Mouse (Mus musculus): ENCODE results near the gene Gm8237. TPM values are rescaled to one million over a fixed set of nuclear protein-coding genes. Genes with fewer than 3 reads are reported as not detected.

Gene Gm8237
- total RNA-seq (2023), result not detected

GRCm38 (mm10) chr14:5880241-5880640, at the start of gene Gm8237:
Gene Gm8237, minus strand, starts transcription at chr14:5880382.

GRCm38 (mm10) chr14:5830229-5830628, 50.0 kb downstream of the Gm8237 start, which contains the start of gene Gm3424:
Gene Gm3424, minus strand, starts transcription at chr14:5830329.

Other genes starting within 250 kb of the Gm8237 start
- gene Gm8265, start 247.4 kb downstream of the Gm8237 start, total RNA-seq (2023), result not detected
- gene Gm9603, start 192.9 kb downstream of the Gm8237 start, total RNA-seq (2023), result not detected
- gene Gm3373, start 138.8 kb downstream of the Gm8237 start, total RNA-seq (2023), result not detected
- not detected for gene Gm3383, start 72.4 kb downstream of the Gm8237 start, total RNA-seq (2023)
- not detected for gene Gm3424, start 50.1 kb downstream of the Gm8237 start, total RNA-seq (2023)
- not detected for gene Gm3248, start 81.4 kb upstream of the Gm8237 start, total RNA-seq (2023)
- gene Gm3453, start 98.8 kb upstream of the Gm8237 start, total RNA-seq (2023), result not detected
- not detected for gene Gm6337, start 177.9 kb upstream of the Gm8237 start, total RNA-seq (2023)
- not detected for gene Gm8206, start 213.6 kb upstream of the Gm8237 start, total RNA-seq (2023)
- not detected for gene Gm3468, start 228.3 kb upstream of the Gm8237 start, total RNA-seq (2023)
- gene Gm3476, start 245.4 kb upstream of the Gm8237 start, total RNA-seq (2023), result not detected